Mouse (Mus musculus): ENCODE measurements at regions not wholly inside any gene's neighbourhood (a gene's known extent, or its start where the extent isn't known, plus 50 kb on each side); places are given as distances from the start of the nearest gene placed in this dataset.

DNA sequence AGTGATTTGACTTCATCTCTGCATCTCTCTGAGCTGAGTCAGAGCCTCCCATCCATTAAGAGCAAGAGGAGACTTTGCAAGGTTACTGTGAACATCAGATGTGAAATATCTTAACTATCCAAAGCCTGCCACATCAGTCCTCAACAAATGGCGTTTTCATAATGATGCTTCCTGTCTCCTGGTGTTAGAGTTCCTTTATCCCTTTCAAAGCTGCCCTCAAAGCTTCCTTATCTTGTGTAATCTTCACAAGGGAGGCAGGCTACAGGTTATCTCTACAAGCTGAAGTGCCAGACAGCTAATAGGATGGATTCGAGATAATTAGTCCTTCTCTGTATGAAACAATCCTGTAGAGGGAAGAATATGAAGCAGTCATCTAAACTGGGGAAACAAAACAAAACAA lies 93.4 kb upstream of the Eomes start:
- TF ChIP-seq POLR2A (IDR thresholded peaks at IDR 0.05; ENCODE audit: low read depth, low read length) (no peak), CTCF (IDR thresholded peaks at IDR 0.05; ENCODE audit: extremely low read depth, insufficient read length, insufficient replicate concordance, low read depth, low read length) (no peak)

All from small intestine, adult 2 months (tissue).